ENCODE assay signal across 9 mouse cellular contexts in the genomic region with DNA sequence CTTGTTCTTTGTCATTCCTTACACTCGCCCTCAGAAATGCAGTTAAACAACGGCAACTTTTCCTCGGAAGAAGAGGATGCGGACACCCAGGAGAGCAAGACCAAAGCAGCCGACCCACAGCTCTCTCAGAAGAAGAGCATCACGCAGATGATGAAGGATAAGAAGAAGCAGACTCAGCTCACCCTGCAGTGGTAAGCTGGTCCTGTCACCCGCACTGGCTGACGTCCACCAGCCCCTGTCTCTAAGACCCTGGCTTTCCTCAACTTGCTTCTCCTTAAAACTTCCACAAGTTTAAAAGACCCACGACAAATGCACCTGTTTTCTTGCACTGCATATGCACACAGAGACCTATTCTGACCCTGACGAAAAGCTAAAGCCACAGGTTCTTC. TPM values are rescaled to one million over a fixed set of nuclear protein-coding genes. Genes with fewer than 3 reads are reported as not detected.
A peak's percentile ranks its signal among the peaks of the same experiment; 100 is the strongest.
DNase-seq lines count a peak whose midpoint lies in the region; ATAC-seq and TF ChIP-seq lines count a peak whose summit lies in the region.
"Had no signal": no experiment of that assay in that cellular context is flagged by ENCODE, and none has a peak within 500 bp of the region (broad histone marks: within the 10 kb centered on the region; RNA-seq: fewer than 3 reads in every experiment).

No protein-coding gene starts in this region.

- no peak overlapping the region for H3K9ac ChIP-seq in lung, postnatal 0 days (replicated peaks; ENCODE audit: low read depth)
- H3K9ac ChIP-seq in forebrain, embryonic 11.5 days (ENCODE audit: low read length) = no peak overlapping the region
- H3K9ac ChIP-seq in limb, embryonic 13.5 days = no peak overlapping the region

- H3K36me3 ChIP-seq in lung, postnatal 0 days (ENCODE audit: insufficient read depth, low read length) = no peaks in the 10 kb centered on the region
- no peaks in the 10 kb centered on the region for H3K36me3 ChIP-seq in forebrain, embryonic 11.5 days (ENCODE audit: control insufficient read depth, insufficient read depth, low read length)
- H3K36me3 ChIP-seq in limb, embryonic 13.5 days = no peaks in the 10 kb centered on the region
- no peaks in the 10 kb centered on the region for H3K36me3 ChIP-seq in small intestine, adult 2 months (ENCODE audit: control insufficient read depth, insufficient read depth, low read length)

- H3K4me1 ChIP-seq in lung, postnatal 0 days (ENCODE audit: insufficient read depth, low read depth, low read length) = no peaks in the 10 kb centered on the region
- no peaks in the 10 kb centered on the region for H3K4me1 ChIP-seq in lung, adult 2 months (ENCODE audit: control insufficient read depth, insufficient read depth, low read length)
- H3K4me1 ChIP-seq in forebrain, embryonic 11.5 days (replicated peaks; ENCODE audit: control insufficient read depth, insufficient read depth, low read length) = 0 out of 2 replicates have a peak, but pooled peaks cover 2% of the 10 kb centered on the region
- peaks cover 11% of the 10 kb centered on the region for H3K4me1 ChIP-seq in limb, embryonic 13.5 days
- H3K4me1 ChIP-seq in small intestine, adult 2 months (ENCODE audit: control insufficient read depth, insufficient read depth, insufficient read length, low read length) = no peaks in the 10 kb centered on the region

- no peaks in the 10 kb centered on the region for H3K9me3 ChIP-seq in lung, postnatal 0 days (ENCODE audit: low read length)
- no peaks in the 10 kb centered on the region for H3K9me3 ChIP-seq in forebrain, embryonic 11.5 days (ENCODE audit: control insufficient read depth, low read length)
- H3K9me3 ChIP-seq in limb, embryonic 13.5 days = no peaks in the 10 kb centered on the region

- 0 out of 2 replicates have a peak overlapping the region, but pooled peaks have one; percentile 61 for H3K4me2 ChIP-seq in lung, postnatal 0 days (replicated peaks; ENCODE audit: low read depth, low read length)
- peak overlapping the region; percentile 73 for H3K4me2 ChIP-seq in forebrain, embryonic 11.5 days (ENCODE audit: low read depth, low read length, severe bottlenecking)
- peak overlapping the region; percentile 79 for H3K4me2 ChIP-seq in limb, embryonic 13.5 days (replicated peaks)

- ATAC-seq in lung, postnatal 0 days = no peak
- peak; percentile 11; the same call in 1 of the 2 replicates for ATAC-seq in forebrain, embryonic 11.5 days (replicated peaks; ENCODE audit: low FRiP score)
- no peak for ATAC-seq in limb, embryonic 13.5 days (ENCODE audit: low FRiP score, low read depth)
- ATAC-seq in cerebellum, adult (ENCODE audit: insufficient number of reproducible peaks, low FRiP score, low TSS enrichment) = no peak

- DNase-seq in lung, postnatal 0 days (ENCODE audit: low spot score) = no peak
- DNase-seq in lung, adult 2 months = no peak
- peak; percentile 55 for DNase-seq in forebrain, embryonic 11.5 days (ENCODE audit: low spot score)
- no peak for DNase-seq in urinary bladder, adult 2 months (ENCODE audit: low spot score)
- no peak for DNase-seq in kidney, postnatal 14 days

- H3K27ac ChIP-seq in lung, postnatal 0 days (ENCODE audit: low read length) = no peak overlapping the region
- H3K27ac ChIP-seq in forebrain, embryonic 11.5 days (ENCODE audit: low read depth, low read length) = no peak overlapping the region
- no peak overlapping the region for H3K27ac ChIP-seq in limb, embryonic 13.5 days
- H3K27ac ChIP-seq in small intestine, adult 2 months (ENCODE audit: insufficient read depth, low read depth, low read length) = no peak overlapping the region

- TF ChIP-seq EP300 in lung, postnatal 0 days (IDR thresholded peaks at IDR 0.05) = no peak

- peaks cover 14% of the 10 kb centered on the region; the same call in 1 of the 2 replicates for H3K27me3 ChIP-seq in lung, postnatal 0 days (replicated peaks; ENCODE audit: insufficient read depth, low read length)
- peaks cover 17% of the 10 kb centered on the region for H3K27me3 ChIP-seq in forebrain, embryonic 11.5 days (ENCODE audit: control insufficient read depth, insufficient read depth, low read length)
- peaks cover 37% of the 10 kb centered on the region for H3K27me3 ChIP-seq in limb, embryonic 13.5 days
- peaks cover 9% of the 10 kb centered on the region; the same call in 1 of the 2 replicates for H3K27me3 ChIP-seq in small intestine, adult 2 months (ENCODE audit: control insufficient read depth, insufficient read depth, low read length)

- TF ChIP-seq POLR2A in lung, adult 2 months (IDR thresholded peaks at IDR 0.05; ENCODE audit: borderline replicate concordance, extremely low read depth, low read depth, low read length) = no peak
- no peak for TF ChIP-seq POLR2A in small intestine, adult 2 months (IDR thresholded peaks at IDR 0.05; ENCODE audit: low read depth, low read length)

- WGBS in lung, postnatal 0 days = 14% methylated on average over 10 of the region's 10 CpGs
- 12% methylated on average over 10 of the region's 10 CpGs for WGBS in lung, adult 2 months
- 4% methylated on average over 10 of the region's 10 CpGs for WGBS in forebrain, embryonic 11.5 days
- 5% methylated on average over 10 of the region's 10 CpGs for WGBS in limb, embryonic 13.5 days
- WGBS in small intestine, adult 2 months = 11% methylated on average over 10 of the region's 10 CpGs

- H3K4me3 ChIP-seq in lung, postnatal 0 days (ENCODE audit: low read depth, low read length) = no peak overlapping the region
- H3K4me3 ChIP-seq in lung, adult 2 months (replicated peaks; ENCODE audit: extremely low read depth, low read depth, low read length) = no peak overlapping the region
- H3K4me3 ChIP-seq in forebrain, embryonic 11.5 days (ENCODE audit: low read depth, low read length) = peak overlapping the region; percentile 42
- H3K4me3 ChIP-seq in limb, embryonic 13.5 days = peak overlapping the region; percentile 48
- peak overlapping the region; percentile 49; the same call in 1 of the 2 replicates for H3K4me3 ChIP-seq in small intestine, adult 2 months (ENCODE audit: low read depth, low read length)

- no peak for TF ChIP-seq CTCF in lung, postnatal 0 days (IDR thresholded peaks at IDR 0.05)
- no peak for TF ChIP-seq CTCF in lung, adult 2 months (IDR thresholded peaks at IDR 0.05; ENCODE audit: insufficient read depth, low read length)
- no peak for TF ChIP-seq CTCF in small intestine, adult 2 months (IDR thresholded peaks at IDR 0.05; ENCODE audit: extremely low read depth, insufficient read length, insufficient replicate concordance, low read depth, low read length)

RNA-seq across cellular contexts. Expression of a gene that starts 0.7 kb away (rescaled TPM):
- not detected in 2 replicates for polyA plus RNA-seq in lung, postnatal 0 days (2015; fragmentation: Nextera tagmentation; extraction: Ambion mirVana)
- not detected in 2 replicates for polyA plus RNA-seq in lung, adult 2 months (2012; rRNA removed)
- polyA plus RNA-seq in forebrain, embryonic 11.5 days (2014; fragmentation: Nextera tagmentation; extraction: Ambion mirVana) = not detected in 2 replicates
- polyA plus RNA-seq in limb, embryonic 13.5 days (2015; fragmentation: Nextera tagmentation; extraction: Ambion mirVana) = not detected in 2 replicates
- polyA plus RNA-seq in small intestine, adult 2 months (2012; rRNA removed) = 0.67 and 0.95 TPM in 2 replicates
- not detected in 2 replicates for polyA plus RNA-seq in urinary bladder, adult 2 months (2012; rRNA removed)
- polyA plus RNA-seq: liver, adult 2 months had no signal

RNA-seq across cellular contexts. Expression of a gene that starts 47.0 kb away (rescaled TPM):
- polyA plus RNA-seq in lung, postnatal 0 days (2015; fragmentation: Nextera tagmentation; extraction: Ambion mirVana) = 2.0 and 2.2 TPM in 2 replicates
- 1.7 and 1.8 TPM in 2 replicates for polyA plus RNA-seq in lung, adult 2 months (2012; rRNA removed)
- not detected in 2 replicates for polyA plus RNA-seq in forebrain, embryonic 11.5 days (2014; fragmentation: Nextera tagmentation; extraction: Ambion mirVana)
- not detected in 2 replicates for polyA plus RNA-seq in limb, embryonic 13.5 days (2015; fragmentation: Nextera tagmentation; extraction: Ambion mirVana)
- polyA plus RNA-seq in small intestine, adult 2 months (2012; rRNA removed) = not detected in 2 replicates
- polyA plus RNA-seq in urinary bladder, adult 2 months (2012; rRNA removed) = not detected in 2 replicates
- polyA plus RNA-seq: liver, adult 2 months had no signal

Comparison
In these comparisons a context has a peak if more than half of its experiments do, and no peak if none do; other contexts are left out.
1. H3K4me3 ChIP-seq: peak in forebrain, embryonic 11.5 days (single experiment), limb, embryonic 13.5 days (single experiment) and small intestine, adult 2 months (single experiment); none in lung, postnatal 0 days (single experiment) and lung, adult 2 months (single experiment).
2. Peak in every context shown above with its lines, with median percentiles within 50 percentile points of each other: H3K4me2 ChIP-seq.